Mouse (Mus musculus) myocyte (in vitro differentiated cells): ENCODE results near the gene Alpi. TPM values are rescaled to one million over a fixed set of nuclear protein-coding genes. Genes with fewer than 3 reads are reported as not detected.

ENCODE experiments used
- H3K27me3 ChIP-seq: one replicate; pipeline ENCODE4 v1.6.1; 2011; ENCODE audit not compliant: control insufficient read depth, insufficient read depth, insufficient read length
- H3K36me3 ChIP-seq: one replicate; pipeline ENCODE4 v1.6.1; 2011; ENCODE audit not compliant: control insufficient read depth, insufficient read depth
- H3K4me2 ChIP-seq: one replicate; pipeline ENCODE4 v1.6.1; 2011; ENCODE audit warnings: low read depth, control low read depth
- H3K4me3 ChIP-seq: one replicate; pipeline ENCODE4 v1.5.1; 2011; ENCODE audit warnings: mild to moderate bottlenecking, control low read depth, moderate library complexity
- H3K79me2 ChIP-seq: one replicate; pipeline ENCODE4 v1.6.1; 2011; ENCODE audit not compliant: control insufficient read depth, insufficient read depth
- H3ac ChIP-seq: one replicate; pipeline ENCODE4 v1.6.1; 2011; ENCODE audit not compliant: control insufficient read depth, insufficient read length
- CEBPB ChIP-seq: IDR thresholded peaks from 2 replicates; pipeline ENCODE4 v1.6.1; 2011; ENCODE audit warnings: mild to moderate bottlenecking, moderate library complexity; ENCODE audit not compliant: poor library complexity, insufficient read depth, severe bottlenecking
- E2F4 ChIP-seq: IDR thresholded peaks from one replicate; pipeline ENCODE4 v1.6.1; 2011; ENCODE audit warnings: mild to moderate bottlenecking, control low read depth, moderate library complexity; ENCODE audit not compliant: insufficient read depth
- MAX ChIP-seq: IDR thresholded peaks from one replicate; pipeline ENCODE4 v1.6.1; 2011; ENCODE audit warnings: low read depth, mild to moderate bottlenecking, control low read depth
- MYOD1 ChIP-seq, 3 experiments: IDR thresholded peaks; one replicate each; pipeline ENCODE4 v1.6.1; 2011; ENCODE audit warnings: control low read depth in 2 of 3, low read depth in 2 of 3, mild to moderate bottlenecking in 2 of 3, moderate library complexity in 1 of 3; ENCODE audit not compliant: insufficient read length in 2 of 3, control insufficient read depth in 1 of 3
- MYOG ChIP-seq, 3 experiments: IDR thresholded peaks; one replicate each; pipeline ENCODE4 v1.6.1; 2011; ENCODE audit warnings: control low read depth in 2 of 3, low read depth in 2 of 3, mild to moderate bottlenecking in 2 of 3; ENCODE audit not compliant: insufficient read length in 2 of 3, control insufficient read depth in 1 of 3, insufficient read depth in 1 of 3
- POLR2A ChIP-seq: IDR thresholded peaks from one replicate; pipeline ENCODE4 v1.6.1; 2011; ENCODE audit warnings: low read depth, mild to moderate bottlenecking, control low read depth, moderate library complexity; ENCODE audit not compliant: insufficient read length
- POLR2AphosphoS2 ChIP-seq: IDR thresholded peaks from one replicate; pipeline ENCODE4 v1.6.1; 2011; ENCODE audit warnings: low read depth, control low read depth; ENCODE audit not compliant: insufficient read length
- REST ChIP-seq: IDR thresholded peaks from one replicate; pipeline ENCODE4 v1.6.1; 2011; ENCODE audit warnings: mild to moderate bottlenecking, control low read depth, moderate library complexity; ENCODE audit not compliant: insufficient read depth, insufficient read length
- SRF ChIP-seq: IDR thresholded peaks from one replicate; pipeline ENCODE4 v1.6.1; 2011; ENCODE audit warnings: low read depth; ENCODE audit not compliant: control insufficient read depth, insufficient read length
- TCF12 ChIP-seq: IDR thresholded peaks from one replicate; pipeline ENCODE4 v1.6.1; 2011; ENCODE audit warnings: mild to moderate bottlenecking, control low read depth; ENCODE audit not compliant: poor library complexity, insufficient read depth, severe bottlenecking
- TCF3 ChIP-seq: IDR thresholded peaks from one replicate; pipeline ENCODE4 v1.6.1; 2011; ENCODE audit warnings: low read depth, control low read depth; ENCODE audit not compliant: insufficient read length
- USF1 ChIP-seq: IDR thresholded peaks from one replicate; pipeline ENCODE4 v1.6.1; 2011; ENCODE audit warnings: low read depth, mild to moderate bottlenecking, control low read depth, moderate library complexity
- polyA plus RNA-seq: library from polyadenylated mRNA; unstranded; fragments of >200 nt; fragmentation: generic; extraction: Trizol; gene quantifications from one replicate; pipeline ENCODE4 v1.2.1, GENCODE M21; 2012; ENCODE audit warnings: missing spikeins

Alpi gene
- polyA plus RNA-seq, 1 experiment: 0.32 TPM

- no peaks in the 10 kb centered on the region for H3K36me3 ChIP-seq
- H3K79me2 ChIP-seq: no peaks in the 10 kb centered on the region
- no peaks in the 10 kb centered on the region for H3K27me3 ChIP-seq
- no peak within 1 kb of the TSS for H3ac ChIP-seq
- no peak within 1 kb of the TSS for H3K4me3 ChIP-seq
- H3K4me2 ChIP-seq: no peak within 1 kb of the TSS
- TF ChIP-seq USF1 (no peak), MYOG (IDR thresholded peaks at IDR 0.05; ENCODE audit: control insufficient read depth in 1 of 3, insufficient read depth in 1 of 3, insufficient read length in 2 of 3, low read depth in 2 of 3) (no peak), POLR2A (no peak), MYOD1 (IDR thresholded peaks at IDR 0.05; ENCODE audit: control insufficient read depth in 1 of 3, insufficient read length in 2 of 3, low read depth in 2 of 3) (no peak), E2F4 (no peak), POLR2AphosphoS2 (no peak), TCF12 (no peak), TCF3 (no peak)
Measured at GRCm38 (mm10) chr1:87089828-87090227, 11.6 kb downstream of the Alpi start, which contains the start of gene Alppl2. Gene Alppl2, minus strand, starts transcription at chr1:87089928.

GRCm38 (mm10) chr1:87089251-87089650 lies 12.2 kb downstream of the Alpi start:
- Histone ChIP-seq H3ac (no peak overlapping the region), H3K27me3 (no peaks in the 10 kb centered on the region), H3K4me2 (no peak overlapping the region), H3K79me2 (no peaks in the 10 kb centered on the region), H3K36me3 (no peaks in the 10 kb centered on the region), H3K4me3 (no peak overlapping the region)
- no peak for TF ChIP-seq REST
- TF ChIP-seq TCF3: no peak
- TF ChIP-seq POLR2A: no peak
- TF ChIP-seq USF1: no peak
- TF ChIP-seq MAX: no peak
- no peak for TF ChIP-seq MYOD1 (IDR thresholded peaks at IDR 0.05; ENCODE audit: control insufficient read depth in 1 of 3, insufficient read length in 2 of 3, low read depth in 2 of 3)
- TF ChIP-seq MYOG (IDR thresholded peaks at IDR 0.05; ENCODE audit: control insufficient read depth in 1 of 3, insufficient read depth in 1 of 3, insufficient read length in 2 of 3, low read depth in 2 of 3): no peak
- no peak for TF ChIP-seq SRF
- TF ChIP-seq CEBPB: no peak
- no peak for TF ChIP-seq TCF12
- TF ChIP-seq POLR2AphosphoS2: no peak

GRCm38 (mm10) chr1:87086964-87087363 lies 14.4 kb downstream of the Alpi start:
- no peak overlapping the region for H3K4me2 ChIP-seq
- no peaks in the 10 kb centered on the region for H3K36me3 ChIP-seq
- no peak for TF ChIP-seq TCF3
- no peak for TF ChIP-seq MAX
- no peak for TF ChIP-seq TCF12
- TF ChIP-seq USF1: no peak
- TF ChIP-seq POLR2AphosphoS2: no peak
- TF ChIP-seq CEBPB: no peak
- TF ChIP-seq POLR2A: no peak
- no peak for TF ChIP-seq MYOG (IDR thresholded peaks at IDR 0.05; ENCODE audit: control insufficient read depth in 1 of 3, insufficient read depth in 1 of 3, insufficient read length in 2 of 3, low read depth in 2 of 3)
- no peak for TF ChIP-seq REST
- TF ChIP-seq E2F4: no peak
- TF ChIP-seq SRF: no peak
- TF ChIP-seq MYOD1 (IDR thresholded peaks at IDR 0.05; ENCODE audit: control insufficient read depth in 1 of 3, insufficient read length in 2 of 3, low read depth in 2 of 3): no peak
- H3K4me3 ChIP-seq: no peak overlapping the region
- H3K27me3 ChIP-seq: no peaks in the 10 kb centered on the region
- H3ac ChIP-seq: no peak overlapping the region
- no peaks in the 10 kb centered on the region for H3K79me2 ChIP-seq

GRCm38 (mm10) chr1:87086196-87086595 lies 15.2 kb downstream of the Alpi start:
- Histone ChIP-seq H3ac (no peak overlapping the region), H3K36me3 (no peaks in the 10 kb centered on the region), H3K27me3 (no peaks in the 10 kb centered on the region), H3K4me3 (no peak overlapping the region), H3K4me2 (no peak overlapping the region), H3K79me2 (no peaks in the 10 kb centered on the region)
- no peak for TF ChIP-seq SRF
- no peak for TF ChIP-seq MYOG (IDR thresholded peaks at IDR 0.05; ENCODE audit: control insufficient read depth in 1 of 3, insufficient read depth in 1 of 3, insufficient read length in 2 of 3, low read depth in 2 of 3)
- no peak for TF ChIP-seq CEBPB

- no peak overlapping the region for H3K4me2 ChIP-seq
- TF ChIP-seq CEBPB: no peak
- TF ChIP-seq USF1: no peak
- no peak for TF ChIP-seq MYOG (IDR thresholded peaks at IDR 0.05; ENCODE audit: control insufficient read depth in 1 of 3, insufficient read depth in 1 of 3, insufficient read length in 2 of 3, low read depth in 2 of 3)
- H3K4me3 ChIP-seq: no peak overlapping the region
- H3K36me3 ChIP-seq: no peaks in the 10 kb centered on the region
- no peak overlapping the region for H3ac ChIP-seq
- no peaks in the 10 kb centered on the region for H3K79me2 ChIP-seq
- no peaks in the 10 kb centered on the region for H3K27me3 ChIP-seq
Measured at GRCm38 (mm10) chr1:87073776-87074175, 27.6 kb downstream of the Alpi start.
